Mouse (Mus musculus) adrenal gland, postnatal 25 days (tissue): ENCODE measurements around the gene Fam160a1. TPM values are rescaled to one million over a fixed set of nuclear protein-coding genes. Genes with fewer than 3 reads are reported as not detected.

Source experiments
- DNase-seq: peaks from one replicate; pipeline ENCODE4 v3.0.0; 2021; ENCODE audit warnings: mixed read lengths
- total RNA-seq: library from RNA; stranded (reverse); gene quantifications from 2 replicates; pipeline ENCODE4 v1.2.3, GENCODE M21; 2021

Gene Fam160a1
- total RNA-seq, 1 experiment from 2014 or later = 9.2 TPM

DNA sequence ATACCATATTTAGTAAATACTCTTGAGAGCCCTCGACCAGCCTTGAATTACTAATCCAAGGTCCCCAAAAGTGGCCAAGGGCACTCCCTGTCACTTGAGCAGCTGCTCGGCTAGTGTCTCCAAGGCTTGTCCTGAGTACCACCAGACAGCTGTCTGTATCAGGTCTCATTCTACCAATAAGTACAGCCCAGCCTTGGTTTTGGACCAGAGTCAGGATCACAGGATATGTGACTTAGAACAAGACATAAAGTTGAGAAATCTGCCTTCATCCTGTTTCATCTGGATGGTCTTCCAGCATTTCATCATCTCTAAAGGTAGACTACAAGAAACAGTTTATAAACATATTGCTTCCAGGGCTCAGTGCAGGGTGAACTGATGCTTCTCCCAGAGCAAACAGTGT is 183.4 kb downstream of the Fam160a1 start:
- DNase-seq = no peak

DNA sequence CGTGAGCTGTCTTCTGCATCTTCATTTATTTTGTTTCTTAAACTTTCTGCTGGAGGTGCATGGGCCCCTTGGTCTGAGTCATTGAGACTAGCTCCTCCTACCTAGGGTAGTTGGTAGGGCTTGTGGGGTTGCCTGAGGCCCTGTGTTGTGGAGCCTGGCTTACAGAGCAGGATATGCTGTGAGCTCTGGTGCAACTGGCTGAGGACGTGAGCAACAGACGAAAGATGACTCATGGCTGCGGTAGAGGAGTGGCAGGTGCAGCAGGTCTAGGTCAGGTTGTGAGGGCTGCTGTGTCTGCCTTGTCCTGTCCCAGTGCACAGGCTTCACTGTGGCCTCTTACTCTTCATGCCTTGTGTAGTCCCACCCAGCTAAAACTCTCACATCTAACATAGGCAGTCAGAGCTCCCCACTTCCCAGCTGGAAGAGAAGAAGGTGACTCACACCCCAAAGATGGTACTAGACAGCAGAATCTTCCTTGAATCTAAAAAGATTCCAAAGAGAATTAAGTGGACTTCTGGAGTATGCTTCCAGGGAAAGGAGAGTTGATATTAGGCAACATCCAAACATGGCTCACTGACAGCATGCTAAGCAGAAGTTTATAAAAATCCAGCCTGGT is 187.1 kb downstream of the Fam160a1 start:
- DNase-seq = no peak

DNA sequence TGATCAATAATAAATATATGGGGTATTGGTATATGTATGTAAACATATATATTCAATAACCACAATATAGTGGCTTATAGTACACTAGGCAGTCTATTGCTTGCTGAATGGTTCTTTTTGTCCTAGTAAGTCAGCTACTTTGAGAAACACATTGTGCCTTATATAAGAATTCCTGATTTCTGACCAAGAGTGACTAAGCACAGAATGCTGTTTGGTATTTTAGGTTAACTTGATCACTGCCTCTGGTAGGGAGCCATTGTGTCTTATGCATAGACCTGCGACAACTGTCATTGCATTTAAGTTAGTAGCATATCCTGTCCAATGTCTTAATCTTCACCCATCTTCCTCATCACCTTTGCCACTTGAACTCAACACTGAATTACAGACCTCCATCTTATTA is 197.3 kb downstream of the Fam160a1 start:
- no peak for DNase-seq

DNA sequence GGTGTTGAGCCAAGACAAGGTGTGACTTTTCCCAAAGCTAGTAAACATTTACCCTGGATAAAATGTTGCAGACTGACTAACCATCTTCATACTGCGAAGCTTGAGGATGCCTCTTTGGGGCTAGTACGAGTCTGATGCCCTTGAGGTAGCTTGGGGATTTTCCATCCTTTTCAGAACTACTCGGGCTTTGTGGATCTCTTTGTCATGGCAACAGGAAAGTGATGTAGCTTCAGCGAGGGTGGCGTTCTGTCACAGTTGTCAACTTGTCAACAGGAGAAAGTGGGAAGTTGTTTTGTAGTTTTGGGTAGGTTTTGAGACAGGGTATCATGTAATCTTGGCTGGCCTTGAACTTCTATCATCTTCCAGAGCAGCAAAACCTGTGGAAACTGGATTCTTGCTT is 197.7 kb downstream of the Fam160a1 start:
- no peak for DNase-seq

DNA sequence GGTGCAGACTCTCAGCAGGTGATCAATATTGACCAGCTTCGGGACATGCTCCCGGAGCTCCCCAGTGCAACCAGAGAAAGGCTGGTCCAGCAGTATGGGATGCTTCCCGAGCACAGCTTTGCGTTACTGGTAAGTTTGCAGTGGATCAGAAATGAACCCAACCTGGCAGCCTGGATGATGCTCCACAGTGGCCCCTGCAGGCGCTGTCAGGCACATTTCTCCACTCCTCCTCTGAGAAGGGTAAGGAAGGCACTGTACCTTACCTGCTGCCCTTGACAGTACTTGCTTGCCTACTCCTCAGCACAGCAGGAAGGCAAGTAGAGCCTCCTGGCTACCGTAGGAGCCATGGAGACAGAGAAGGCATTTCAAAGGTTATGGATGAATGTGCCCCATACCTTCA is 198.2 kb downstream of the Fam160a1 start:
- no peak for DNase-seq

DNA sequence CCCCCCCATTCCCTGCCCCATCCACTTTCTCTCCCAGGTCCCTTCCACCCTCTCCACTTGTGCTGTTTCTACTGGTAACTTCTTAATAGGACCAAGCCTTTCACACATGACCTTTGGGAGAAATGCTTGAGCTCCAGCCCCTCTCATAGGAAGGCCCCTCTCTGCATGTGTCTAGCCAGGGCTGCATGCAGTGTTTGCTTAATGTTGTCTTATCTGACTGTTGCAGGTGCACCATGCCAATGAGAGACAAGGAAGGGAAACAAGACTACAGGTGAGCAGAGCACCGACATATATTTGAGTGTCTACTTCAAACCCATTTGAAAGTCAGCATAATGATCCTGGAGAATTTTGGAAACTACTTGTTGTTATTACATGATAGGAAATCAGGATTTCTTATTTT is 200.7 kb downstream of the Fam160a1 start:
- no peak for DNase-seq

Other genes with a start within 250 kb of the Fam160a1 start
- gene Gatb, start 243.2 kb downstream of the Fam160a1 start, total RNA-seq = 37.2 and 48.3 TPM in 2 replicates
- 1.7 and 2.9 TPM in 2 replicates for gene Glt28d2, start 70.2 kb upstream of the Fam160a1 start, total RNA-seq
- 4.4 and 10.8 TPM in 2 replicates for gene Gm37240, start 70.2 kb upstream of the Fam160a1 start, total RNA-seq
- 19.9 and 21.2 TPM in 2 replicates for gene Sh3d19, start 153.8 kb upstream of the Fam160a1 start, total RNA-seq
- not detected in 2 replicates for gene Prss48, start 185.2 kb upstream of the Fam160a1 start, total RNA-seq